Mouse (Mus musculus): ENCODE data around the gene Fbxl17.

Fbxl17 gene

DNA sequence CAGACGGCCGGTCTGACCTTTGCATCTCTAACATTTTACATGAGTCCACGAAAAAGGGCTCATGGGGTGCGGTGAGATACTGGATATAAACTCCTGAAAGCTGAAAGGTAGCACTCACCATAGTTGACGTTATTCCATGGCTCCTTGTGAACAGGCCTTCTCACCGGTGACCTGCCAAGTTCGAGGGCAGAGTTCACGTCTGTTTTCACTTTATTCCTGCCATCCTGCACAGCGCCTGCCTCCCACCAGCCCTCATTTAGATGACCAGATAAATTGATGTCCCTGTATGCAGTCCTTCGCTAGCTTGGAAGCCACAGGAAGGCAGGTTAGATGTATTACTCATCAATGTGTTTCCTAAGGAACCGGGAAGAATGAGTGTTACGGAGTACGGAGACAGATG, 454.5 kb downstream of the Fbxl17 start:
- no peak for DNase-seq (ENCODE audit: low read depth)

DNA sequence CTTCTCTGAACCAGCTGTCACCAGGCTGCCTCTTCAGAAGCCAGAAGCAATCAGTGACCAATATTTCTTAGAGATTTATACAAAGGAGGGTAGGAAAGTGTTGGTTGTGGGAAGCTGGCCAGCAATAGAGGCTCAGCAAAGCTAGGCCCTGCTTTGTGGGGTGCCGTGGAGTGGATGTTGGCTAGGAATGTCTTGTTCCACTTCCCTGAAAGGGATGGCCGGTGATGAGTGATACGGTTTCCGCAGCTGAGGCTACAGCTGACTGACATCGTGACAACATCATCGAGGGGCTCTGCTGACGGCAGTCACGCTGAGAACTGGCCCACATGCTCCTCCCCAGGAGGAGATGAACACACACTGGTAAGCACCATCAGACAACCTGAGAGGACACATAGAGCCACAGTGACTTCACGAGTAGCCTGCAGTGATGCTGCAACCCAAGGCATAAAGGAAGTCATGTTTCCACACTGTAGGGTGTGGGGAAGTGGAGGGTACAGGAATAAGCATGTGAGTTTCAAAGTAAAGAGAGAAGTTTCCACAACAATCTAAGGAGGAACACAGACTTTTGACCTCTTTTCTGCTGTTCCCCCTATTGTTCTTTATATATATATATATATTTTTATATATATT, 456.7 kb downstream of the Fbxl17 start:
- no peak for DNase-seq (ENCODE audit: low read depth)

DNA sequence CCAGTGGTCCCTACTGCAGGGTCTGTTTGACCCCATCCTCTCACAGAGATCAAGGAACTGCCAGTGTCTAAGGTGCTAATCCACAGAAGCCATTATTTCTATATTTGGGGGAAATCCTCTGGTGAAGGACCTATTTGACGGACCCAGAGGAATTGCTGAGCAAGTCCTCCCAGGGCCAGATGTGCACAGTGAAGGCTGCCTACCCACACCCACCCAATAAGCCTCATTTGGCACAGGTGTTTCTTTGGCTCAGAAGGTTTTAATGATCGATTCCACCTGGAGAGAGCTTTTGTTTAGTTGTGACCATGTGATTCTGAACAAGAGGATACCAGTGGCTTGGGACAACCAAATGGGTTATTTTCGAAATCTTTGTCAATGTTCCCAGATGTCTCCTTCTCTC, 462.3 kb downstream of the Fbxl17 start:
- no peak for DNase-seq (ENCODE audit: low read depth)

DNA sequence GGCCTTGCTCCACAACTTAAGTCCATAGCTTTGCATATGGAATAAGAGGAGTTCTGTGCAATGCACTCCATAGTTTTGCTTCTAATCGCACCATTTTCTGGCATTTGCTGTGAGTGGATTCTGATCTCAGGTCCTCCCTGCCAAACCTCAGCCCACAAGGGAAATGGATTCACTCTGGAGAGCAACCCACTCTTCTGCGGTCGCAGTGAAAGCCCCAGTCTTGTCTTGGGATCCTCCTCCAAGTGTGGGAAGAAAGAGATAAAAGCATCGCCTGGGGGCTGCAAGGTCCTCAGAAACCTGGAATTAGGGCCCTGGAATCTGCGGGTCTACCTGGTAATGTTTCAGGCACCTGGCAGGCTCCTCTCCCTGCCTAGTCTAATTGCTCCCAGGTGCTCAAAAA, 466.7 kb downstream of the Fbxl17 start:
- no peak for DNase-seq (ENCODE audit: low read depth)

DNA sequence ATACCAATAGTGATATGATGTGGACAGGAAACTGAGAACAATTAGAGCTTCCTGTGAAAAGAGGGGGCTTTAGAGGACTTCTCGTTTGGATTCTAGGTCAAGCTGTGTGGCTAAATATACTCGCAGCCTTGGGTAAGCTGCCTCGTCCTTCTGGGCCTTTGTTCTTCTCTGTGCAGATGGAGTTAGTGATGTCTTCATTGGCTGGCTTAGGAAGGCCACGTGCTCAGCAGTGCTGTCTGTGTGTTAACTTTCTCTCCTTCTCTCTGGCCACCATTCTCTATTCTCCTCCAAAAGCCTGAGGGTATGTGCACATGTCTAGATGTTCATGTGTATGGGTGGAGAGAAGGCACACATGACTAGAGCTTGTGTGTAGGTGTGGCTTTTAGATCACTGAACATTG, 470.7 kb downstream of the Fbxl17 start:
- no peak for DNase-seq (ENCODE audit: low read depth)

DNA sequence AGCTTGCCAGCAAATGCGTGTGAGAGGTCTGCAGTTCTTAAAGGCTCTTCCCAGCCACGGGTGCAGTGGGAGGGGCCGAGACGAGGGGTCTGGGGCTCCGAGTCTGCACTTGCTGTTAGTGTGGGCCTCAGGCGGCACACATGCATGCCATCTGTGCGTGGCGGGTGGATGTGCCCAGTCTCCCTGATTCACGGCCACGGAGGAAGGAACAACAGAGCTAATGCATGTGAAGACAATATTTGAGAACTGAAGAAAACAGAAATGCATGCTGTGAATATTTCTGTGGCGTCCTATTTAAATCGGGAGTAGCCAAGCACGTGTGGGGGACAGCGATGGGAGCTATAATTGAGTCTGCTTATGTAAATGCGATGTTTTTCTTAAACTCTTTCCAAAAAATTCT, 474.6 kb downstream of the Fbxl17 start:
- no peak for DNase-seq (ENCODE audit: low read depth)

DNA sequence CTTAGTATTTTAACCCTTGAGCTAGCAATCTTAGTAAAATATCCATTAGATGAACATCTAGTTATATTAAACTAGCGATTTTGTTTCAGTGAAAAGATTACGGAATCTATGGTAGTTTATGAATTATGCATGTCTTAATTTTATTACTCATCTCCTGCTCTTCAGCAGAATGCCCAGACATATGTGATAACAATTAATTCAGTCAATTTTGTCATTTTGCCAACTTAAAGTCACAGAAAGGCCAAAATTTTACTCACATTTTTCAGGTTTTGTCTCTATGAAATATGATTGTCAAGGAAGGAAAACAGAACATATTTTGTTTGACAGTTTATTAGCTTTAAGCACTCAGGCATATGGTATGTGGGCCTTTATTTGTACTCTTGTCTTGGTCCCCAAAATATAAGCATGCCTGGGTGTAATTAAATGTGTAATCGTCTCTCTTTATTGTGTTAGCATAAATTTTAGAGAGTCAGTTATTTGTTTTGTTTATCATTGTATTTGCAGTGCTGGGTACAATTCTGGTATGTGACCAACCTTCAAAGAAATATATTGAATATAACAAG, 482.1 kb downstream of the Fbxl17 start:
- DNase-seq (ENCODE audit: low read depth) = no peak

DNA sequence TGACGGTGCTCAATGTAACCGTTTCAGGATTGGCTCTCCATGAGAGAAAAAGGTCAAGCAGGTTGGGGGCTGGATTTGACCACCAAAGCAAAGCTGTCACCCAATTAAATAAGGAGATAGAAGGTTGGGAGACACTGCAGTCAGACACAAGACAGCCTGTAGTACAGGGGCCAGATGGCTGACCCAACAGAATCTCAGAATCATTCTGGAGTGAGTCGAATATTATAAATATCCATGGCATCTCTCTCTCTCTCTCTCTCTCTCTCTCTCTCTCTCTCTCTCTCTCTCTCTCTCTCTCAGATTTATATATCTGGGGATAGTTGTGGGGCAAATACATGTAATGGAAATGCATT, 487.3 kb downstream of the Fbxl17 start:
- DNase-seq (ENCODE audit: low read depth) = no peak

DNA sequence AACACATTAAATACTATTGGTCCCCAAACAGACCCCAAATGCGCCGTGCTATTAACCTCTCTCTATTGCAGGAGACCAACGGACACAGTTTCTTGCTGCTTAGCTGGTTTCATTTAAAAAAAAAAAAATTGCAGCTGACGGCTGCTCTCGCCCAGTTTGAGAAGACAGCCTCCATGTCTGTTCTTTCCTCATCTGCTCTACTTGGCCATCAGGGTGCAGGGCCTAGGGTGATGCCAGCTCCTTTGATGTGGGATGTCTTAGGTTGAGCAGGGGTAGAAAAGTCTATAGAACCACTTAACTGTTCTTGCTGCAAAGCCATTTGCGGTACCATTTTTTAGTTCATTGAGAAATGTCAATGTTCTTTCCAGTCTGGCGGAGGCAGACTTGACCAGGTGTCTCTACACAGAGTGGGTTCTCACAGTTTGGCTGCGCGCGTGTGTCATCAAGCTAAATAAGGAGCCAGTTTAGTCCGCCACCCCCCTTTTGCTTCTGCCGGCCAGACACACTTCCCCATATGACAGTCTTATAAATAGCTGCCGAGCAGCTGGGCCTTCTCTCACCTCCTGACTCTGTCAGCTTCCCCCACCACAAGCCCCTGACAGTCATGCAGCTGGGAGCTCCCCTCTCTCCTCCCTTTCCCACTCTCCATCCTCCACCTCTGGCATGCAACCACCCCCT, 487.8 kb downstream of the Fbxl17 start:
- DNase-seq (ENCODE audit: low read depth) = no peak

DNA sequence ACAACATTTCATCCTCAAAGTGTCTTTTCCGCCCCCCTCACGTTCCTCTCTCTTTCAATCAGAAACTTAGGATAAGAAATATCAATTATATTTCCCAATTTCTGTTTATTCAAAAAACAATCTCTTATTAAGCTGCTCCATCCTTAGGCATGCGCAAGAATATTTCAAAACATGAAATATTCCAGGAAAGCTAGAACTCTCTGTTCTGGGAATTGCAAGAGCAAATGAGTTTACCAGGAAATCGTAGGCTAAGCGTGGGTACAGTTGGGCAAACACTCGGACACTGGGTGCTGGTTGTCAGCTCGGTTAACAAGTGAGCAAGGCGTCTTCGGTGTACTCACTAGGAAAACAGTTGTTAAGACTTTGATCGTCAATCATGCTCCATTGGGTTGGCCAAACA, 489.0 kb downstream of the Fbxl17 start:
- no peak for DNase-seq (ENCODE audit: low read depth)

DNA sequence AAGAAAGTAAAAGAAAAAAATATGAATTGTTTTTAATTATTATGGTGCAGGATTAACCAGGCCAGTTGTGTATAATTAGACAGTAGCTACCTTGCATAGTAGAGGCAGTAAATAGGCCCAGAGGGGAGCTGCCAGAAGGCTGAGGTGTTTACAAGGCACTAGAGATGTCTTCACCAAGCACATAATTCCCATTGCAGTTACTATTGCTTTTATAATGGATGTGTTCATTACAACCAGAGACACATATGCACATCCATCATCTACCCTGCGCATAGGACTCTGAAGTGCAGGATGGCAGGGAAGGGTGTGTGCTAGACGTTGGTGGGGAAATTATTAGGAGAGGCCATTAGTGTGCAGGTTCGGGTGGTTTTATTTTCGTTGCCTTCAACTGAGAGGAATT, 491.0 kb downstream of the Fbxl17 start:
- DNase-seq (ENCODE audit: low read depth) = no peak

DNA sequence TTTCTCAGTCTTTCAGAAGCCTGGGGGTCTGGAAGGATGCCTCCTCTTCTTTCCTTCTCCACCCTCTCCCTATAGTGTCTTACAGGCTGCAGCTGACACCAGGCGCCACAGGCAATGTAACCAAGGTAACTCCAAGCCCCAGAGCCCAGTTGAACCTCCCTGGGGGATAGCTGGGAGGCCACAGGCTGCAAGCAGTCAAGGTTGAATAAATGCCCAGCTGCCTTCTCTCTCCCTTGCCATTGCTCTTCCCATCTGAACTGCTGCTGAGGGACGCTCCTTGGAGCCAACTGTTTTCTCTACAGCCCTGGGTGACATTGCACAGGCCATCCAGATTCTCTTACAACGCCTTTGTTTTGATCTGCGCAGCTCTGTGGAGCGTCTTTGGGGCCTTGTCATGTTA, 491.5 kb downstream of the Fbxl17 start:
- DNase-seq (ENCODE audit: low read depth) = no peak

DNA sequence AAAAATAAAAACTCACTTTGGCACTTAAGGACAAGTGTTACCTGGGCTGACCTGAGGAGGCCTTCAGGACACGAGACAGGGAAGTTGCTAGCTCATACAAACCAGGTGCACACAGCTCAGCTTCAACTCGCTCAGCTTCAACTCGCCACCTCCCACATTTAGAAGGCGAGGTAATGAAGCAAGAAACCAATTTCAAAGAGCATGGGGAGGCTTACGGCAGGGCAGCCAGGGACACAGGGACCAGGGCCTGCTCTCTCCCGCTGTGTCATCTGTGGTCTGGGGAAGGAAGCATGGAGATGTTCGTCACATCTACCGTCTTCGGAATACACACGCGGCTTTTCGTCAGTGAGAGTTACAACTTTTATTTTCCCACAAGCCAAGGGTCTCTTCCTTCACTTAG, 491.9 kb downstream of the Fbxl17 start:
- DNase-seq (ENCODE audit: low read depth) = no peak
